Mouse (Mus musculus) ES-E14 (cell line): ENCODE data around the gene F9. TPM values are rescaled to one million over a fixed set of nuclear protein-coding genes. Genes with fewer than 3 reads are reported as not detected.
"Not testable (repeated sequence)": the region's sequence is repeated elsewhere in the genome, so short reads cannot be mapped to it uniquely, and the experiment has no call there.

ENCODE experiments used
- DNase-seq: peaks from one replicate; pipeline ENCODE4 v3.0.0-alpha.2; 2013; ENCODE audit warnings: low read depth, low spot score
- H3K27ac ChIP-seq: 2 replicates; pipeline ENCODE4 v1.5.1; 2012; ENCODE audit warnings: low read depth, mild to moderate bottlenecking, low read length, moderate library complexity, mixed read lengths; ENCODE audit not compliant: poor library complexity, insufficient read depth, severe bottlenecking
- H3K36me3 ChIP-seq: 2 replicates; pipeline ENCODE4 v1.6.1; 2012; ENCODE audit warnings: mild to moderate bottlenecking, low read length, moderate library complexity, mixed read lengths; ENCODE audit not compliant: control insufficient read depth, poor library complexity, insufficient read depth, severe bottlenecking
- H3K4me1 ChIP-seq, 2 experiments: fragments of 150-350 bp in 1 of 2; sonication (generic) in 1 of 2; 2 replicates each; pipeline ENCODE4 v1.6.1; 2012; ENCODE audit warnings: low read length in 2 of 2, mild to moderate bottlenecking in 1 of 2, mixed read lengths in 1 of 2; ENCODE audit not compliant: control insufficient read depth in 2 of 2, insufficient read depth in 2 of 2, poor library complexity in 1 of 2
- H3K4me3 ChIP-seq, 2 experiments: fragments of 150-350 bp in 1 of 2; sonication (generic) in 1 of 2; 2 replicates each; pipeline ENCODE4 v1.5.1; 2012; ENCODE audit warnings: low read length in 2 of 2, low read depth in 1 of 2, mild to moderate bottlenecking in 1 of 2, mixed read lengths in 1 of 2; ENCODE audit not compliant: insufficient read depth in 1 of 2, poor library complexity in 1 of 2, severe bottlenecking in 1 of 2
- H3K9ac ChIP-seq: 2 replicates; pipeline ENCODE4 v1.6.1; 2012; ENCODE audit warnings: low read depth, mild to moderate bottlenecking, low read length, mixed read lengths; ENCODE audit not compliant: poor library complexity, insufficient read depth, severe bottlenecking
- H3K9me3 ChIP-seq: fragments of 150-350 bp; sonication (generic); 2 replicates; pipeline ENCODE4 v1.6.1; 2012; ENCODE audit warnings: low read depth, mild to moderate bottlenecking, low read length; ENCODE audit not compliant: control insufficient read depth, insufficient read depth
- CHD2 ChIP-seq: IDR thresholded peaks from 2 replicates; pipeline ENCODE4 v1.6.1; 2014; ENCODE audit warnings: mild to moderate bottlenecking, low read depth, low read length, inconsistent platforms
- HCFC1 ChIP-seq: IDR thresholded peaks from 2 replicates; pipeline ENCODE4 v1.6.1; 2012; ENCODE audit warnings: low read length, inconsistent platforms, borderline replicate concordance; ENCODE audit not compliant: insufficient read depth
- MAFK ChIP-seq: IDR thresholded peaks from 2 replicates; pipeline ENCODE4 v1.6.1; 2014; ENCODE audit warnings: mild to moderate bottlenecking, low read depth, low read length, inconsistent platforms; ENCODE audit not compliant: insufficient read depth
- ZC3H11A ChIP-seq: IDR thresholded peaks from 2 replicates; pipeline ENCODE4 v1.6.1; 2012; ENCODE audit warnings: low read depth, mild to moderate bottlenecking, inconsistent platforms, low read length, borderline replicate concordance
- ZNF384 ChIP-seq: IDR thresholded peaks from 2 replicates; pipeline ENCODE4 v1.6.1; 2012; ENCODE audit warnings: low read depth, low read length, inconsistent platforms
- in situ Hi-C, 2 experiments: fragments of 600-800 bp; cut with MboI; formaldehyde crosslinking; loops; one replicate each; pipeline ENCODE4 v1.15.1; 2025; ENCODE audit warnings: low sequenced_read_pairs in 2 of 2, inconsistent platforms in 1 of 2; ENCODE audit not compliant: unreplicated experiment in 2 of 2
- total RNA-seq: library from RNA; depleted of rRNA; stranded (reverse); fragments of 300-350 nt; gene quantifications from 2 replicates; pipeline ENCODE4 v1.2.3, GENCODE M21; 2012; rRNA removed

F9 gene
- not detected in 2 replicates for total RNA-seq

DNA sequence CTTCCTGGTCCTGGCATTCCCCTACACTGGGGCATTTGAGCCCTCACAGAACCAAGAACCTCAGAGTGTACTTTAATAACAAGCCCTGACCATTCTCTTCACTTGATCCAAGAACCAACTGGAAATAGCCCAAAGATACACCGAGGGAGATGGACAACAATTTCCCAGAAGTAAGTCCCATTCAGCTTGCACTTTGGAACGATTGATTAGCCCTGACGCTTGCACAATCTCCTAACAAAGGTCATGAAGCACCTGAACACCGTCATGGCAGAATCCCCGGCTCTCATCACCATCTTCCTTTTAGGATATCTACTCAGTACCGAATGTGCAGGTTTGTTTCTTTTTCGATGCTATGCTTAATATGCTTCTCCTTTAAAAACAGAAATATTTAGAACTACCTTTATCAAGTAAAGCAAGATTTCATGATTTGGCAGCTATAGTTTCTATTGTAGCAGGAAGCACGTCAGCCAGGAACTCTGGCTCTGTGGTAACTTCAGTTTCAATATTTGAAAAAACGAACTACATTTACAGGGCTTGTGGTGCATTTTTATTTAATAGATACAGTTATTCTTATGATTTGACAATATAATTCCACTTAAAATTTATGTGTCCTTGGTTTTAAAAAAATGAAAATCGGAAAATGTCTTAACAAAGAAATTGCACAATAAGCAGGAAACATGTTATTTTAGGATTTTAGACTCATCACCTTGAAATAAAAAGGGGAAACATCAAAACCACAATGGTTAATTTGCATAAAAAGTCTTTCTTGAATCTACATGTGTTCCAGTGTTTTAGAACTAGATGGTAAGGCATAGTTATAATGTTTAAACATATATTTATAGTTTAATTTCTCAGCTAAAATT lies at the start of gene F9:
TSS of gene F9 (plus strand) at position 244 of the 863 bp plus-strand sequence.
- in situ Hi-C loops = loop anchor here (25.0 kb wide), 1 partner anchor 463 kb away; no protein-coding TSS in a partner anchor
- no peak within 1 kb of the TSS for H3K27ac ChIP-seq

DNA sequence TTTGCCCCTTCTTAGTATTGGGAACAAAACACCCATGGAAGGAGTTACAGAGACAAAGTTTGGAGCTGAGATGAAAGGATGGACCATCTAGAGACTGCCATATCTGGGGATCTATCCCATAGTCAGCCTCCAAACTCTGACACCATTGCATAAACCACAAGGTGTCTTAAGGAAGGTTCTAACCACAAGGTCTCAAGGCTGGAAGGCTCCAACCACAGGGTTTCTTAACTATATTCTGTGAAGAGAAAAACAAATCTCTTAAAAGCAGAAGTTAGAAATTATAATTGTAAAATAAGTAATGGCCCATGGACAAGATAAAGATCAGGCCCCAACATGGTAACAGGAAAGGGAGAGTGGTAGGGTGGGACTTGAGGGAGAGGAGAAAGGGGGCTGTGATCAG lies 29.5 kb upstream of the F9 start:
- H3K9ac ChIP-seq, DNase-seq, in situ Hi-C loops, H3K27ac ChIP-seq, H3K9me3 ChIP-seq, H3K36me3 ChIP-seq, H3K4me1 ChIP-seq, H3K4me3 ChIP-seq: not testable (repeated sequence)

More for the DNA sequence above, at the start of gene F9:
- H3K9me3 ChIP-seq = no peaks in the 10 kb centered on the region
- H3K36me3 ChIP-seq = no peaks in the 10 kb centered on the region
- no peak within 1 kb of the TSS for H3K4me3 ChIP-seq
- no peaks in the 10 kb centered on the region for H3K4me1 ChIP-seq
- DNase-seq = no peak
- H3K9ac ChIP-seq = no peak within 1 kb of the TSS
- TF ChIP-seq MAFK = no peak
- no peak for TF ChIP-seq ZNF384

DNA sequence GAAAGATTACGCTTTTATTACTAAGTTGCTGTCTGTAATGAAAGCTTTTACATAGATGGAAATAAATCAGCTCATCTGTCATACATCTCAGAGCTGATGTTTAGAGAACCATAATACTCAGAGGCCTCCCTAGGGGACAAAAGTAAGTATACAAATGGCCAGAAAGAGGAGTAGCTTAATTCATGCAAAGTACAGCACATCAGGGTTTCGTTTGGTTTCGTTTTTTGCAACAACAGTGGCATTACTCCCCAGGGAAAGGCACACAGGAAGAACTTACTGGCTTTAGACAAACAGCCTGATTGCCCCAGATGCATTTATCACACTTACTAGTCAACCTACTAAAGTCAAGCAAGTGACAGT lies 800 bp downstream of the F9 start:
- no peak overlapping the region for H3K9ac ChIP-seq
- in situ Hi-C loops = loop anchor here (25.0 kb wide), 1 partner anchor 462 kb away; no protein-coding TSS in a partner anchor
- DNase-seq = no peak

DNA sequence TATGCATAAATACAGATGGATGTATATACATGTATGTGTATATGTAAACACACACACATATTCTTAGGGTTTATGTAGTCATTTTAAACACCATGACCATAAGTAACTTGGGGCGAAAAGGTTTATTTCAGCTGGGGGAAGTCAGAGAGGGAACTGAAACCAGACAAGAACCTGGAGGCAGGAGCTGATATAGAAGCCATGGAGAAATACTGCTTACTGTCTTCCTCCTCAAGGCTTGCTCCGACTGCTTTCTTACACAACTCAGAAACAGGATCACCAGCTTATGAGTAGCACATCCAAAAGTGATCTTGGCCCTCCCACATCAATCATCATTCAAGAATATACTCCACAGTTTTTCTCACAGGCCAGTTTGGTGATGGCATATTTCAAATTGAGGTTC lies 2.2 kb downstream of the F9 start:
- no peak for TF ChIP-seq HCFC1
- no peak for TF ChIP-seq MAFK
- TF ChIP-seq ZNF384 = no peak
- no peak for TF ChIP-seq CHD2
- no peak for TF ChIP-seq ZC3H11A
- Histone ChIP-seq H3K27ac (no peak overlapping the region), H3K4me1 (no peaks in the 10 kb centered on the region), H3K9me3 (no peaks in the 10 kb centered on the region), H3K36me3 (no peaks in the 10 kb centered on the region), H3K9ac (no peak overlapping the region), H3K4me3 (no peak overlapping the region)
- DNase-seq = no peak
- in situ Hi-C loops = loop anchor here (25.0 kb wide), 1 partner anchor 461 kb away; no protein-coding TSS in a partner anchor

More for the DNA sequence above, 800 bp downstream of the F9 start:
- H3K27ac ChIP-seq = no peak overlapping the region
- no peaks in the 10 kb centered on the region for H3K36me3 ChIP-seq
- no peaks in the 10 kb centered on the region for H3K4me1 ChIP-seq
- H3K9me3 ChIP-seq = no peaks in the 10 kb centered on the region
- no peak for TF ChIP-seq ZC3H11A
- no peak for TF ChIP-seq MAFK
- TF ChIP-seq ZNF384 = no peak
- H3K4me3 ChIP-seq = no peak overlapping the region

DNA sequence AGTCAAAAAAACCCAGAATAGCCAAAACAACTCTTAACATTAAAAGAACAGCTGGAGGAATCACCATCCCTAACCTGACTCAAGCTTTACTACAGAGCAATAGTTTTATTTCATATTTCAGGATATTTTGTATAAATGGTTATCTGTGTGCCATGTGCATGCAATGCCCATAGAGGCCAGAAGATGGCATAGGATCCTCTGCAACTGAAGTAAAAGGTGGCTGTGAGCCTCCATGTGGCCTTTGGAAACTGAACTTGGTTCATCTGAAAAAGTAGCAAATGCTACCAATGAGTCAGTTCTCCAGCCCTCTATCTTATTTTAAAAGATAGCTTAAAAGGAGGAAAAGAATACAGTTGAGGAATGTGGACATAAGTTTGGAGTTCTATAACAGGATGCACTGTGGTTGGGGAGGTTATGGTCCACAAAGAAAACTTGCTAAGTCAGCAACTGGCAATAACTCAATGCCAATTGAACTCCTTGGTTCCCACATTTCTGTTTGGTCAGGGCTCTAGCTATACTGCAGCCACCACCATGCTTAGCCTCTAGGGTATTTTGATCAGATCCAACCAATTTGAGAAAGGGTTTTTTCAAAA lies 13.9 kb downstream of the F9 start:
- no peaks in the 10 kb centered on the region for H3K4me1 ChIP-seq
- no peaks in the 10 kb centered on the region for H3K9me3 ChIP-seq
- in situ Hi-C loops = loop anchor here (25.0 kb wide), 1 partner anchor 449 kb away; no protein-coding TSS in a partner anchor
- H3K27ac ChIP-seq = no peak overlapping the region
- no peak overlapping the region for H3K4me3 ChIP-seq
- DNase-seq = no peak
- H3K36me3 ChIP-seq = no peaks in the 10 kb centered on the region
- TF ChIP-seq HCFC1 (no peak), ZC3H11A (peak; percentile 13; the same call in 1 of the 2 replicates), CHD2 (no peak), MAFK (peak; percentile 38; the same call in 1 of the 2 replicates), ZNF384 (no peak)
- no peak overlapping the region for H3K9ac ChIP-seq
